Mouse (Mus musculus) adipose tissue, adult 10 weeks (tissue): ENCODE data around the gene Lurap1. TPM values are rescaled to one million over a fixed set of nuclear protein-coding genes. Genes with fewer than 3 reads are reported as not detected.

Experiments used
- polyA plus RNA-seq: library from polyadenylated mRNA; stranded (reverse); fragments of 350-450 nt; fragmentation: Illumina TruSeq; extraction: RNeasy Lipid Tissue Mini Kit (QIAGEN cat#74804); gene quantifications from one replicate; pipeline ENCODE4 v1.2.3, GENCODE M21; 2014; ENCODE audit warnings: low read depth, low replicate concordance

Gene Lurap1
- 4.2 TPM for polyA plus RNA-seq

DNA sequence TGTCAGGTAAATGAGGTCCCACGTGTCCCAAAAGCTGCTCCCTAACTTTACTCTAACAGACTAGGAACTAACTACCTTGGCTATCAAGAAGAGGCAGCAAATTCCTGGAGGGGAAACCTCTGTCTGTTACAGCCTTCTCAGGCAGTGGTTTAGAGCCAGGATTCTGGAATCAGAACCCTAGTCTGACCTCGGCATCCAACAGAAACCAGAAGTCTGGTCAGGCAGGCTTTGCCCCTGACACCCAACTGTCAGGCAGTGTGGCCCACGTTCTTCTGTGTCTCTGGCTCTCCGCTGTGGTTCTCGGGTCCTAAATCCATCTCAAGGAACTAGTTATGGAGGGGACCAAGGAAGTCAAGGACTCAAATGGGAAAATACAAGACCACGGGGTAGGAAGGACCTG, at the start of gene Lurap1:
Gene Lurap1 (minus strand): TSS at position 101 of the 400 bp plus-strand sequence.

DNA sequence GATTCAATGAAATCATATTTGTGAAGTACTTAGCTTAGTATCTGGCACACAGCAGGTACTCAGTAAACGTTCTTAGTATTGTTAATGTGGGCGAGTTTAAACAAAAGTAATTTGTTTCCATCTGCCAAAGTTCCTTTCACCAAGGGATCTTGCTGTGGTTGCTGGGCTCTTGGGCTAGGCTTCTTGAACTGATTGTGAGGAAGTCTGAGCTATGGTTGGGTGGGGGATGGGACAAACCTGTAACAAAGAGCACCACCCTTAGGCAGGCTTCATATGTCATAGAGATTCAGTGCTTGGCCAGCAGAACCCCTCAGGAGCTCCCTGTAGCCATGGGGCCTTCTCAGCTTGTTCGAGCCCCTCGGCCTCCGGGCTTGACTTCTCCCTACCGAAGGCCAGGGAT, 21.9 kb upstream of the Lurap1 start, which contains the start of the genes 1700042G07Rik and Gm49337:
Gene 1700042G07Rik (plus strand): TSS at position 301 of the 400 bp plus-strand sequence.
Gene Gm49337 (plus strand): TSS at position 313 of the 400 bp plus-strand sequence.

DNA sequence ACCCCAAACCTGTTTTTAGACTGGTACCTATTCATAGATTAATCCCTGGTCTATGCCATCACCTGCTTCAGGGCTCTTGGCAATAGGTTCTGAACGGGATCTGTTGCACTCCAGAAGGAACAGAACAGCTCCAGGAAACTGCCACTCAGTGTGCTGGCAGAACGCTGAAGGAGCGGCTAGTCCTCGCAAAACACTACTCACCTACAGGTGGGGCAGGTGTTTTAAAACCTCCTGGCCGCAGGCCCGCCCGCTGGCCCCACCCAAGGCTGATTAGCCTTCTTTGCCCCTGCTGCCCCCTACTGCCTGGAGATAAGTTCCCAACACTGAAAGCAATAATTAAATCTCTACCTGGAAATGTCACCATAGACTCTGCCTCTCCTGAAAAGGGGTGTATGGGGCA, 16.3 kb upstream of the Lurap1 start, which contains the start of gene Tspan1:
Gene Tspan1 (minus strand): TSS at position 198 of the 400 bp plus-strand sequence.

DNA sequence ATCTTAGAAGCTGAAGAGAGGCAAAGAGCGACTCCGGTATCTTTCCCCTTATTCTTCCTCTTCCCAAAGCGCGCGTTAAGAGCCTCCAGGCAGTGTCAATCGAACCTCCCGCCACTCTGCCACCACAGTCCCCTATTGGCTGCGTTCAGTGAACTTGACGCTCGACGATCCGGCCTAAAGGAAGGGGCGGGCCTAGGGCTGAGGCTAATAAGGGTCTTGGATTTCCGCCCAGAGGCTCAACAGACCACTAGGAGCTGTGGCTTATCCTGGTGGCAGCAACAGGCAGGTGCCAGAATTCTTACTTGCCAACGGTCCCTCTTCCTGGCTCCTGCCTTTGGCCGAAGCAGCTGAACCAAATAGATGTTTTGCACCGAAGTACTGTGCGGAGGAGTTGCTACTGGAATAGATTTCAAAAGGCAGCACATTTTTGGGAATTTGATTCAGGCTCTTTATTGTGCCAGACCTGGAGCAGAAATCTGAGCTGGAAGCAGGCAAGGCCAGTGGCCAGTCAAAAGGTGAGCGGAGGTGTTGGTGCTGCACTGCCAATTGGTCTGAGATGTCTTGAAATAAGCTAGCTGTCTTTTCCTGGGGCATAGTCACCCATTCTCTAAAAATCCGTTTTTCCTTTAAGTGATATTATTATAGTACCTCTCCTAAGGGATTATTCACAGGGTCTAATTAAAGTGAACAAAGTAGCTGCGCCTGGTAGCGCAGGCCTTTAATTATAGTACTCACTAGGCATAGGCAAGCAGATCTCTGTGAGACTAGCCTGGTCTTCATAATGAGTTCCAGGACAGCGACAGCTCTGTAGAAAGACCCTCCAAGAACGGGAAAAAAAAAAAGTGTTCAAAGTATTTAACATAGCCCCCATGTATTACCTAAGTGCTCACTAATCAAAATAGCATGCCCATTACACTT, 27.3 kb downstream of the Lurap1 start, which contains the start of the genes Rad54l and Pomgnt1:
Gene Rad54l (minus strand): TSS at position 89 of the 918 bp plus-strand sequence.
Gene Pomgnt1 (plus strand): TSS at position 239 of the 918 bp plus-strand sequence.

Other genes starting within 250 kb of the Lurap1 start
- gene Dmbx1, start 211.4 kb downstream of the Lurap1 start, polyA plus RNA-seq = not detected
- gene Faah, start 133.4 kb downstream of the Lurap1 start, polyA plus RNA-seq = 40.8 TPM
- 15.4 TPM for gene Nsun4, start 97.5 kb downstream of the Lurap1 start, polyA plus RNA-seq
- 654 TPM for gene Uqcrh, start 76.3 kb downstream of the Lurap1 start, polyA plus RNA-seq
- gene Lrrc41, start 76.1 kb downstream of the Lurap1 start, polyA plus RNA-seq = 37.3 TPM
- gene Rad54l, start 27.6 kb downstream of the Lurap1 start, polyA plus RNA-seq = 1.1 TPM
- 54.4 TPM for gene Pomgnt1, start 27.5 kb downstream of the Lurap1 start, polyA plus RNA-seq
- gene Tspan1, start 16.3 kb upstream of the Lurap1 start, polyA plus RNA-seq = 41.6 TPM
- gene 1700042G07Rik, start 22.0 kb upstream of the Lurap1 start, polyA plus RNA-seq = 20.7 TPM
- gene Gm49337, start 22.0 kb upstream of the Lurap1 start, polyA plus RNA-seq = not detected
- 19.1 TPM for gene Pik3r3, start 70.3 kb upstream of the Lurap1 start, polyA plus RNA-seq